Mouse (Mus musculus) lung, postnatal 10 days (tissue): ENCODE results near the gene Alpk1.
A peak's percentile ranks its signal among the peaks of the same experiment; 100 is the strongest.

ENCODE experiments used
- DNase-seq: peaks from one replicate; pipeline ENCODE4 v3.0.0; 2021

Gene Alpk1

DNA sequence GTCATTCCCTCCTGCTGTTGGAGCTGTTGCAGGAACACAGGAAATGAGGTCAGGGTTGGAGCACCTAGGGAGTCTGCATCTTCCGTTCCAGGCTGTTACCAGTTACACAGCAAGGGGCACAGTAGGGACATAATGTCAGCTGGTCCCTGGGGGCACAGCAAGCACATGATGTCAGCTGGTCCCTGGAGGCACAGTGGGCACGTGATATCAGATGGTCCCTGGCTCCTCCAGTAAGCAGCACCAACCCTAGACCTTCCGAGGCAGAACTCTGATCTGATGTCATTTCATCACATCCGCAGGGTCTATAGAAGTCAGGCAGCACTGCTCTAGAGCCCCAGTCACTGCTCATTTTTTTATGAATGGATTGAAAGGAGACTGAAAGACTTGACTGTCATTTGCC lies 89.1 kb downstream of the Alpk1 start:
- no peak for DNase-seq

DNA sequence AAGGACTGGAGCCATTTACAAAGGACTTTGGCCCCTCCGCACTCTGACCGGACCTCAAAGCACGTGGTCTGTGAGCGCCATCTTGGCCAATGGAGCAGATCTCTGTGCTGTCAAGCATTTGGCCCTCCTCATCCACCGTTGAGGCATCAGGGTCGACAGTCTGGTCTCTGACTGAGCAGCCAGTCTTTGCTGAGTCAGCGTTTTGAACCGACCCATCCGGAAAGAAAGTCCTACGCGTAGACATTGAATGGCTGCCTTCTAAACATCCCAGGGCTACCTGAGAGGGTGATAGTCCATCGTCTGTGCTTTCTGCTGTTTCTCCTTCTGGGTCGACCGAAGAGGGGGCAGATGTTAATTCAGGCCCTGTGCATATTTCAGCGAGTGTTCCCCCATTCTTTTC lies 100.6 kb downstream of the Alpk1 start:
- no peak for DNase-seq

DNA sequence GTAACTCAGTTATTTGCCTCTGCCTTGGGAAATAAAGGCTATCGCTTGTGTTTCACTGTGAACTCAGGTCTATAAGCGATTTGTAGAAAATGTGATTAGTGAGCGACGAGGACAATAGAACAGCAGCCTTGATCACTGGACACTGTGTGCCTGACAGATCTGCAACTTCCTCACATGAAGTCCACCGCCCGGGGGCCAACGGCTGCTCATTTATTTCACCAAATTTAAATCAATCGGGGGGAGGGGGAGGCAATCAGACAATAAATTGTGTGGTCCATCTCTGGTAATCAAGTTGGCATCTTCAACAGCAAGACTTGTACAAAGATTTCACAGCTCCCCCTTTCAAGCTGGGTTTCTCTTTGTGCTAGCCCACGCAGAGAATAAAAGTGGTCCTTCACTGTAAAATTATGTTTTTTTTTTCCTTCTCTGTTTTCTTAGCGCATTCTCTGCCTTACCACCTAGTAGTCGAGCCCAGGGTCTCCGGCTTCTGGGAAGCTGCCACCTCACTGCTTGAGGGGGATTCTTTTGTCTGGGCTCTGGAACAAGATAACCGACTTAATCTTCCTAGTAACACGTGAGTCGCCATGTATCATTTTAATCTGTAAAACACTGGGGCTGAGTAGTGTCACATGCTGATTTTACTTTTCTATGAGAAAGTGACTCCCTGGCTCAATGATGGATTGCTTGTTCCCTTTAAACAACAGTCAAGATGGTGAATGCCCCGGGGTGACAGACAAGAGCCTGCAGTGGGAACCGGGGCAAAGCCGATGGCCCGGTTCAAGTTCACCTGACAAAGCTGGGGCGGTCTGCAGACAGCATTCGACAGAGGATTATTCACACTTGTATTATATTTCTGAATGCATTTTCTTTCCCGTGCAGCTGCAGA lies 118.4 kb downstream of the Alpk1 start:
- DNase-seq: no peak

DNA sequence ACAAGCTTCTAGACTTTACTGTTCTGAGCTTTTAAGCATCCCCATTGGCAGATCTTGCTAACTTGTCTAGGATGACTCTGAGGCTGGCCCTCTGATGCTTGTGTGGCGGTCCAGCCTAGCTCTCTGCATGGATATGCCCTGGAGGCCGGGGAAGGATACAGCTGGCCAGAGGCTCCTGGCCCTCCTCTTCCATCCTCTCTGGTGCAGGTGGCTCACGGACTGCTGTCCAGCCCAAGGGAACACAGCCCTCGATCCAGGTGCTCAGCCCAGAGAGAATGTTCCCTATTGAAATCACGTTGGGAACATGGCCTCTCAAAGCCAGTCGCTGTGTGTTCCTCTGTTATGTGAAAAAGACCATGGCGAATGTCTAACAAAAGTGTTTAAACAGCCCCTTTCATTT lies 119.6 kb downstream of the Alpk1 start:
- no peak for DNase-seq

DNA sequence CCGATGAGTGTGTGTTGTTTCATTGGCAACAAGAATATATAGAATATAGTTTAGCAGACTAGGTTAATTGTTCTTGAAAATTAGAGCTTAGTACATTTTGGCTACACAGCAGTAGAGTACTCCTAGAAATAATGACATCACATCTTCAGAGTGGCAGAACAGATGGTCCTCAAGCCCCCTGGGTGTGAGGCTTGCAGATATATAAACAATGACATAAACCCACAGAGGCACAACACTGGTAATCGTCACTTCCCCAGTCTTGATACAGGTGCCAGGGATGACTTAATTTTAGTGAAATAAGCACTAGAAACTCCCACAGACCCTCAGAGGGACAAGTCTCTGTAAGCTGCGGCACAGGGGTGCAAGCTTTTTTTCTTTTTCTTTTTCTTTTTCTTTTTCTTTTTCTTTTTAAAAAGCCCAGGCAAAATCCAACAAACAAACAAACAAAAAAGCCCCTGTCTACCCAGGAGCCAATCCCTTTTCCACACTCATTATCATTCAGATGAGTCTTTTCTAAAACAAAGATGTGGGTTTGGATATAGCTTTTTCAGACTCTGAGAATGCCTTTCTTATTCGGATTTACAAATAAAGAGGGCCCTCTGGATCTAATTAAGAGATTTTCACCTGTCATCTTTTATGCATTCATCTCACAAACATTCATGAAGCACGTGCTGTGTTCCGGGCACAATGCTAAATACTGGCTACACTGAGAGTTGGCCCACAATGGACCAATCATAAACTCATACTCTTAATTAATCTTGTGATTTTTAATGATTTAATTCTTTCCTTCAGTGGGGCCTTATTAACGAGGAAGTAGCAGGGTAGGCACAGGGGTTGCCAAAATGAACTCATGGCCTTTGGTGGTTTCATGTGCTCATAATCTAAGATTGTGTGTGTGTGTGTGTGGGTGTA lies 128.3 kb downstream of the Alpk1 start:
- DNase-seq: no peak

DNA sequence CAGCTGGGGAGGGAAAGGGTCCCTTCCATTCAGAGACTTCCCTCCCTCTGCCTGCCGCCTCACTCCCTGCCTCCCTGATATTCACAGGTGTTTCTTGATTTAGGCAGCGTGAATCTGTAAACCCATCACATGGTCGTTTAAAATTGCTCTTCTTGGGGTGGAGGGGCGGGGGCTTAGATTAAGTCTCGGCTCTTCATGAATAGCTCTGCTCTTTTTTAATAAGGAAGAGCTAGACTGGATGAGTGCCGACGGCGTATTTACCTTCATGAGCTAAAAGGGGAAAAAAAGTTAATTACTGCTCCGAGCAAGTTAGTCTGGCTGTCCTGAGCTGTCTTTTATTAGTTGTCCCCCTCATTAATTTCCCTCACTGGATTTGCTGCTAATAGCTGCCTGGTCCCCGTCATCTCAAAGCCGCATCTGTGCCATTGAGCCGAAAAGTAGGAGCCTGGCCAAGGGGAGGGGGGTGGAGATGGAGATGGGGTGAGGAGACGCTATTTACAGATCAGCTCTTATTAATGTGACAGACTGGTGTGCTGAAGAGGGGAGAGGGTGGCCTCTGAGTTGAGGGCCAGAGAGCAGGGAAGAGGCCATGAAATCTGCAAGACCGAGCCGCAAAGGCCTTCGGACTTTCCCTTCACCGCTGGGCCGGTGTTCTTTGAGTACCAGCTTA lies 134.0 kb downstream of the Alpk1 start:
- DNase-seq: no peak

GRCm38 (mm10) chr3:127642211-127642610 lies 138.1 kb downstream of the Alpk1 start:
- DNase-seq: no peak

- DNase-seq: no peak
Observed at GRCm38 (mm10) chr3:127640762-127641700, 139.3 kb downstream of the Alpk1 start.

DNA sequence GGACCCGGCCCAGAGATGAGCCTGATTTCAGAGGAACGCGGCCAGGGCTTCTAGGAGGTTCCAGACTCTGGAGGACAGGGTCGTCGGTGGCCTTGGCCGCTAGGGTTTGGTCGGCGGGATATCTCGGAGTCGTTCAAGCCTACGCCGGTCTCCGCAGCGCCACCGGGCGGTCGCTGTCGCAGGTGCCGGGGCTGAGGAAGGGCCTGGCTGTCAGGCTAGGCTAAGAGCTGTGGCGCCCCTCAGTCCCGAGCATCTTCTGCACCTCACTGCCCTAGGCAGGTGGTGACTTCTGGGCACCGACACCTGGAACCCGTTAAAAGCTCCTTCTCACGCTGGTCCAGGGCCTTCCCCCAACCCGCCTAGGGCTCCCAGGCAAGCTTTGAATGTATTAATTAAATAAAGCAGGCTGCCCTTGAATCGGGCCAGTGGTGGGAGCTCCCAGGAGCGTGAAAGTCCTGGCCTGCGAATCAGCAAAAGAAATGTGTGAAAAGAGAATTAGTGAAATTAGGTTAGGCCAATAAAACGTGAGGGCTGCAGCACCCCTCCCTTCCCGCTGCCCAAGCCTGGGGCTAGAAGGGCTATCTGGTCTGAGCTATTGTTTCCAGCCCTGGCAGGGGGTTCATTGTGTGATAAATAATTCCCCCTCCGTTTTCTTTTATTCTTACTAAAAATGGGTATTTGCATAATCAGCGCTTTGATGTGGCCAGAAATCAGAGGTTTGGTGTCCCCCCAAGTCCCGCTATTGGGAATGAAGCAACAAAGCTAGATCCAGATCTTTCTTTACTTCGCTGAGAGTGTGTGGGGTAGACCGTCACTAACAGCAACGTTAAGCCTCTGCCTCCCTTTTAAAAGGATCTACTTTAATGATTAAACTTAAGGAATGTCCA lies 140.2 kb downstream of the Alpk1 start:
- DNase-seq: peak; percentile 56

GRCm38 (mm10) chr3:127634984-127635349 lies 145.4 kb downstream of the Alpk1 start:
- DNase-seq: no peak

GRCm38 (mm10) chr3:127634101-127634983 lies 146.0 kb downstream of the Alpk1 start:
- peak; percentile 74 for DNase-seq

GRCm38 (mm10) chr3:127633080-127634032 lies 147.0 kb downstream of the Alpk1 start, which contains the start of gene Neurog2:
TSS of gene Neurog2 (plus strand) at chr3:127633135.
- DNase-seq: no peak

- no peak for DNase-seq
Observed at GRCm38 (mm10) chr3:127632531-127632930, 147.8 kb downstream of the Alpk1 start.

DNA sequence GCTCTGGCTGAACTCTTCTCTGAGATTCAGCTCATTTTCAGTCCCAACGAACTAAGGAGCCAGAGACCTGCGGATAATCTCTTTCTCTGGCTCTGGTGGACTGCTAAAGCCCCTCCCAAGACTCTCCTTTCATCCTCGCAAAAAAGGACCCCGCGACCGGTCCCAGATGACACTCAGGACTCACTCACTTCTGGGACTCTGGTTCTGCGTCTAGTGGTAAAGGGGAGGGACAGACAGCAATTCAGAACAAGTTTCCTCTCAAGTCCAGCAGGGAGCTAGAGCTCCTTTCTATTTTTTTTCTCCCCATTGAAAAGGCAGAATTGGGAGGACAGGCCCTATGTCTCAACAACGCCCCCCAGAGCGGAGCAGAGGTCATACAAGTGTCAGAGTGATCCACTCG lies 148.7 kb downstream of the Alpk1 start:
- DNase-seq: no peak

DNA sequence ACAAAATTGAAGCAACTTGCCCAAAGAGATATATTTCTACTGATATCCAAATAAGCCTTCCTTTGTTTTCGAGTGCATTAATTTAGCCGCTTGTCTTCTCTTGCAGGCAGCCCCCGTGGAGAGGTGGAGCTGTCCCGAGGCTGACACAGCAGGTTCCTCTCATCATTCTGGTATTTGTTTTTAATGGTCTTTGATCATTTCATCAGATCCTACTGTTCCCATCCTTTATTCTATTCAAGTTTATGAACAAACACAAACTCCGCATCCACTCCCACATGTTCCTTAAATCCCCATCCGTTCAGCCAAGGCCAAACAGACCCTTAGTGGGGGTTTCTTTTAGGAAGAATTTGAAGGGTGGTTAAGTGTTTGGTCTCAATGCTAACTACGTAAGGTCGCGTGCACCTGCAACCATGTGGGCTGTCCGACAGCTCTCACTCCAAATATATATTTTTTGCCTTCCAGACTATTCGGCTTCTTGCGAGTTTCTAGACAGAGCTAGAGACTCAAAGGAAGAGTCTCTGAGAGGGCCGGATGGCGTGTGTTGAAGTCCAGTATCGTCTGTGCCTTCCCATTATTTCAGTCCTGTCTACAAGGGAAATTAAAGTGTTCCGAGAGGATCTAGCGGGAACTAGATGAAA lies 149.5 kb downstream of the Alpk1 start:
- no peak for DNase-seq

- DNase-seq: no peak
Observed at GRCm38 (mm10) chr3:127630190-127630589, 150.1 kb downstream of the Alpk1 start.

- DNase-seq: no peak
Observed at GRCm38 (mm10) chr3:127628311-127629184, 151.8 kb downstream of the Alpk1 start.
